Mouse (Mus musculus) limb, embryonic 12.5 days (tissue): ENCODE measurements around the gene Apc2. TPM values are rescaled to one million over a fixed set of nuclear protein-coding genes. Genes with fewer than 3 reads are reported as not detected.

Experiments
- ATAC-seq: fragments of 200-750 bp; cut with Nextera tagmentation; 2 replicates; pipeline ENCODE4 v1.8.0; 2017; ENCODE audit warnings: low read depth, moderate TSS enrichment; ENCODE audit not compliant: insufficient number of reproducible peaks, insufficient read depth, low FRiP score, low TSS enrichment
- H3K27ac ChIP-seq: fragments of 300-500 bp; sonication (generic); 2 replicates; pipeline ENCODE4 v1.5.1; 2016; ENCODE audit warnings: mild to moderate bottlenecking, moderate library complexity
- H3K27me3 ChIP-seq: fragments of 300-500 bp; sonication (generic); 2 replicates; pipeline ENCODE4 v1.6.1; 2016; ENCODE audit warnings: mild to moderate bottlenecking, moderate library complexity
- H3K36me3 ChIP-seq: fragments of 300-500 bp; sonication (generic); 2 replicates; pipeline ENCODE4 v1.6.1; 2016; ENCODE audit warnings: mild to moderate bottlenecking, moderate library complexity
- H3K4me1 ChIP-seq: fragments of 300-500 bp; sonication (generic); replicated peaks from 2 replicates; pipeline ENCODE4 v1.6.1; 2016
- H3K4me2 ChIP-seq: fragments of 300-500 bp; sonication (generic); 2 replicates; pipeline ENCODE4 v1.6.1; 2016; ENCODE audit warnings: mild to moderate bottlenecking, moderate library complexity
- H3K4me3 ChIP-seq: fragments of 300-500 bp; sonication (generic); replicated peaks from 2 replicates; pipeline ENCODE4 v1.5.1; 2016; ENCODE audit warnings: mild to moderate bottlenecking
- H3K9ac ChIP-seq: fragments of 300-500 bp; sonication (generic); replicated peaks from 2 replicates; pipeline ENCODE4 v1.6.1; 2016; ENCODE audit warnings: mild to moderate bottlenecking, moderate library complexity
- H3K9me3 ChIP-seq: fragments of 300-500 bp; sonication (generic); 2 replicates; pipeline ENCODE4 v1.6.1; 2016; ENCODE audit warnings: mild to moderate bottlenecking, moderate library complexity
- WGBS: fragments of 180-500 bp; shearing (Covaris S2); methylation state at CpG from one replicate; pipeline ENCODE4 v1.1.7; 2016; 5-methylcytosine and 5-hydroxymethylcytosine counted together
- polyA plus RNA-seq: library from polyadenylated mRNA; unstranded; fragments of >200 nt; fragmentation: Nextera tagmentation; extraction: Ambion mirVana; gene quantifications from 2 replicates; pipeline ENCODE4 v1.2.1, GENCODE M21; 2016

Gene Apc2
- polyA plus RNA-seq, 1 experiment from 2014 or later, result 4.7 TPM

DNA sequence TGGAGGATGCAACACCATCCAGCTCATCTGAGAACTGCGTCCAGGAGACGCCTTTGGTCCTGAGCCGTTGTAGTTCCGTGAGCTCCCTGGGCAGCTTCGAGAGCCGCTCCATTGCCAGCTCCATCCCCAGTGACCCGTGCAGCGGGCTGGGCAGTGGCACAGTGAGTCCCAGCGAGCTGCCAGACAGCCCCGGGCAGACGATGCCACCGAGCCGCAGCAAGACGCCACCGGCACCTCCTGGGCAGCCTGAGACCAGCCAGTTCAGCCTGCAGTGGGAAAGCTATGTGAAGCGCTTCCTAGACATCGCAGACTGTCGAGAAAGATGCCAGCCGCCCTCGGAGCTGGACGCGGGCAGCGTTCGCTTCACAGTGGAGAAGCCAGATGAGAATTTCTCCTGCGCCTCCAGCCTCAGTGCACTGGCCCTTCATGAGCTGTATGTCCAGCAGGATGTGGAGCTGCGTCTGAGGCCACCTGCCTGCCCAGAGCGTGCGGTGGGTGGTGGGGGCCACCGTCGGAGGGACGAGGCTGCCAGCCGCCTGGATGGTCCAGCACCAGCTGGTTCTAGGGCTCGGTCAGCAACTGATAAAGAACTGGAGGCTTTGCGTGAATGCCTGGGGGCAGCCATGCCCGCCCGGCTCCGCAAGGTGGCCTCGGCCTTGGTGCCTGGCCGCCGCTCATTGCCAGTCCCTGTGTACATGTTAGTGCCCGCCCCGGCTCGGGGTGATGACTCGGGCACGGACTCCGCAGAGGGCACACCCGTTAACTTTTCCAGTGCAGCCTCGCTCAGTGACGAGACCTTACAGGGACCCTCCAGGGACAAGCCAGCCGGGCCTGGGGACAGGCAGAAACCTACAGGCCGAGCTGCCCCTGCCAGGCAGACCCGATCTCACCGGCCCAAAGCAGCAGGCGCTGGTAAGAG, 17.1 kb downstream of the Apc2 start:
- WGBS, result 64% methylated on average over 54 of the region's 54 CpGs
- H3K4me3 ChIP-seq, result no peak overlapping the region
- peaks cover 19% of the 10 kb centered on the region for H3K36me3 ChIP-seq
- peaks cover 6% of the 10 kb centered on the region for H3K4me1 ChIP-seq
- no peak overlapping the region for H3K4me2 ChIP-seq
- no peak for ATAC-seq
- no peaks in the 10 kb centered on the region for H3K9me3 ChIP-seq
- no peak overlapping the region for H3K27ac ChIP-seq
- peak overlapping the region; percentile 51 for H3K9ac ChIP-seq
- H3K27me3 ChIP-seq, result peaks cover 100% of the 10 kb centered on the region

DNA sequence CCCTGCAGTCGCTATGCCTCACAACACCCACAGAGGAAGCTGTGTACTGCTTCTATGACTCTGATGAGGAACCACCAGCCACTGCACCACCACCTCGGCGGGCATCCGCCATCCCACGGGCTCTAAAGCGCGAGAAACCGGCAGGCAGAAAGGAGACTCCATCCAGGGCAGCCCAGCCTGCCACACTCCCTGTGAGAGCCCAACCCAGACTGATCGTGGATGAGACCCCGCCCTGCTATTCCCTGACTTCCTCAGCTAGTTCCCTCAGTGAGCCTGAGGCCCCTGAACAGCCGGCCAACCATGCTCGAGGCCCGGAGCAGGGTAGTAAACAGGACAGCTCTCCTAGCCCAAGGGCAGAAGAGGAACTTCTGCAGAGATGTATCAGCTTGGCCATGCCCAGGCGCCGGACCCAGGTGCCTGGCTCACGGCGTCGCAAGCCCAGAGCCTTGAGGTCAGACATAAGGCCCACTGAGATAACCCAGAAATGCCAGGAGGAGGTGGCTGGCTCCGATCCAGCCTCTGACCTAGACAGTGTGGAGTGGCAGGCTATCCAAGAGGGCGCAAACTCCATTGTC, 17.9 kb downstream of the Apc2 start:
- H3K4me3 ChIP-seq, result no peak overlapping the region
- WGBS, result 45% methylated on average over 20 of the region's 20 CpGs
- no peaks in the 10 kb centered on the region for H3K9me3 ChIP-seq
- no peak overlapping the region for H3K4me2 ChIP-seq
- peaks cover 8% of the 10 kb centered on the region for H3K4me1 ChIP-seq
- H3K36me3 ChIP-seq, result peaks cover 20% of the 10 kb centered on the region
- H3K27ac ChIP-seq, result no peak overlapping the region
- peaks cover 94% of the 10 kb centered on the region for H3K27me3 ChIP-seq
- ATAC-seq, result no peak
- no peak overlapping the region for H3K9ac ChIP-seq

DNA sequence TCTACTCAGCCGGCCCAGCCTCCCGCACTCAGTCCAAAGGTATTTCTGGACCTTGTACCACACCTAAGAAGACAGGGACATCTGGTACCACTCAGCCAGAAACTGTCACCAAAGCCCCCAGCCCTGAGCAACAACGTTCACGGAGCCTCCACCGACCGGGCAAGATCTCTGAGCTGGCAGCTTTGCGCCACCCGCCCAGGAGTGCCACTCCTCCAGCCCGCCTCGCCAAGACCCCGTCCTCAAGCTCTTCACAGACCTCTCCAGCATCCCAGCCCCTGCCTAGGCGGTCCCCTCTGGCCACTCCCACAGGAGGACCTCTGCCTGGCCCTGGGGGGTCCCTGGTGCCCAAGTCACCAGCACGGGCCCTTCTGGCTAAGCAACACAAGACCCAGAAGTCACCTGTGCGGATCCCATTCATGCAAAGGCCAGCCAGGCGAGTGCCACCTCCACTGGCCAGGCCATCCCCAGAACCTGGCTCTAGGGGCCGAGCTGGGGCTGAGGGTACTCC, 18.8 kb downstream of the Apc2 start:
- peaks cover 20% of the 10 kb centered on the region for H3K36me3 ChIP-seq
- no peaks in the 10 kb centered on the region for H3K9me3 ChIP-seq
- peak overlapping the region; percentile 37; the same call in 1 of the 2 replicates for H3K9ac ChIP-seq
- ATAC-seq, result no peak
- peaks cover 86% of the 10 kb centered on the region for H3K27me3 ChIP-seq
- H3K4me3 ChIP-seq, result no peak overlapping the region
- WGBS, result 47% methylated on average over 16 of the region's 16 CpGs
- H3K4me1 ChIP-seq, result peaks cover 16% of the 10 kb centered on the region
- H3K27ac ChIP-seq, result no peak overlapping the region
- no peak overlapping the region for H3K4me2 ChIP-seq

DNA sequence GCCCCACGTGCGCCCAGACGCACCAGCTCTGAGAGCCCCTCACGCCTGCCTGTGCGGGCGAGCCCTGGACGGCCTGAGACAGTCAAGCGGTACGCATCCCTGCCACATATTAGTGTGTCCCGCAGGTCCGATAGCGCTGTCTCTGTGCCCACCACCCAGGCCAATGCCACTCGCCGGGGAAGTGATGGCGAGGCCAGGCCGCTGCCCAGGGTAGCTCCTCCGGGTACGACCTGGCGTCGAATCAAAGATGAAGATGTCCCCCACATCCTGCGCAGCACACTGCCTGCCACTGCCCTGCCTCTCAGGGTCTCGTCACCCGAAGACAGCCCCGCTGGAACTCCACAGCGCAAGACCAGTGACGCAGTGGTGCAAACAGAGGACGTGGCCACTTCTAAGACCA, 19.5 kb downstream of the Apc2 start:
- no peak overlapping the region for H3K4me3 ChIP-seq
- 46% methylated on average over 27 of the region's 27 CpGs for WGBS
- peak overlapping the region; percentile 37; the same call in 1 of the 2 replicates for H3K9ac ChIP-seq
- no peaks in the 10 kb centered on the region for H3K9me3 ChIP-seq
- peaks cover 20% of the 10 kb centered on the region for H3K4me1 ChIP-seq
- H3K27me3 ChIP-seq, result peaks cover 78% of the 10 kb centered on the region
- no peak for ATAC-seq
- no peak overlapping the region for H3K27ac ChIP-seq
- no peak overlapping the region for H3K4me2 ChIP-seq
- peaks cover 20% of the 10 kb centered on the region for H3K36me3 ChIP-seq

DNA sequence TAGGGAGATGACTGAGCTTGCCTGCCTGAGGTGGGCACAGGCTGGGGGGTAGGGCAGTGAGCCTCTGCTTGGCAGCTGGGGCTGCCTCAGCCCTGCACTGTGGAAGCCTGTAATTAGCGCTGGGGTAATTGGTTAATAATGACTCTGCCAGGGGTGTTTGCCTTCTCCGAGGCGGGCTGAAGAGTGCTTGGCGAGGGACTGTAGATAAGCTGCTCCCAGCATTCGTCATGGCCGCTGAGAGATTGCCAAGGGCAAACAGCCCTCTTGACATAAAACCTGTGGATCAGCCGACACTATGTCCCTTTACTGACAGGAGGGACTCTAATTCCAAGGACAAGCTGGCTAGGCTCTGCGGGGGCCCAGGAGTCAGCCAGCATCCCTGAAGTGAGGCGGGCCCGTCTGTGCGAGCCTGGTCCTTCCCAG, 20.6 kb downstream of the Apc2 start:
- Histone ChIP-seq H3K4me3 (no peak overlapping the region), H3K4me1 (peaks cover 20% of the 10 kb centered on the region), H3K27me3 (peaks cover 68% of the 10 kb centered on the region), H3K27ac (no peak overlapping the region), H3K9me3 (no peaks in the 10 kb centered on the region), H3K4me2 (no peak overlapping the region), H3K36me3 (peaks cover 20% of the 10 kb centered on the region), H3K9ac (no peak overlapping the region)
- WGBS, result 18% methylated on average over 11 of the region's 11 CpGs
- no peak for ATAC-seq

DNA sequence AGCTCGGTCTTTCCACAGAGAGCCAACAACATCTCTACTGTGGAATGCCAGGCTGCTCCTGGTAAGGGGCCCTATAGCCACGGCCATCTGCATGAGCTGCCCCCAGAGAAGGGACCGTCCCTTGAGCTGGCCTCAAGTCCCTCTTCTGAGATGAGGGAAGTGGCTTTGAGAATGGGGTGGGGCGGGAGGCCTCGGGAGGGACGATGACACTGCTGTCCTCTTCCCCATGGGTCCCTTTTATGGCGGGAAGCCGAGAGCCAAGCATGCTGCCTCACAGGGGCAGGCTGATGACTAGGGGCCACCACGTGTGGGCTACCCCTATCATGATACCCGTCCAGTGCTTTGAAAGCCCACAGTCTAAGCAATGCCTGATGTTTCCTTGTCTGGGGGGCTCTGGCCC, 21.2 kb downstream of the Apc2 start:
- Histone ChIP-seq H3K9ac (no peak overlapping the region), H3K27me3 (peaks cover 61% of the 10 kb centered on the region), H3K36me3 (peaks cover 20% of the 10 kb centered on the region), H3K4me2 (no peak overlapping the region), H3K27ac (no peak overlapping the region), H3K4me3 (no peak overlapping the region), H3K9me3 (no peaks in the 10 kb centered on the region), H3K4me1 (peaks cover 22% of the 10 kb centered on the region)
- WGBS, result 58% methylated on average over 10 of the region's 10 CpGs
- no peak for ATAC-seq

DNA sequence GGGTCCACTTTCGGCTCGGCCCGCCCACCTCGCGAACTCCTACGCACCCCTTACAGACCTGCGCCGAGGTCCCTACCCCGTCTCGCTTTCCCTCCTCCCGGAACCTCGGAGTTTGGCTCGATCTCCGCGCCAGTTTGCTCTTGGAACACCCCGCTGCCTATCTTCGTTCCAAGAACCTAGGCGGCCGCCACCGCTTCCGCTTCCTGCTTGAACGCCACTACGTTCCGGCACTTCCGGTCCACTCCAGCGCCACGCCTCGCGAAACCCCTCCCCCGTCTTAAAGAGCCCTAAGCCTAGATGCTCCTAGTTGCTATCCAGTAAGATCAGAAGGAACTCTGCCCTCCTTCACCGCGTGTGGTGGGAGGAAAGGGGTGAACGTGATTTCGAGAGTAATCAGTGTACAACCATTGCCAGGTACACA, 24.6 kb downstream of the Apc2 start, which contains the start of gene 2310011J03Rik:
Gene 2310011J03Rik (minus strand): TSS at position 198 of the 421 bp plus-strand sequence.
- Histone ChIP-seq H3K27ac (peak within 1 kb of the TSS; percentile 41; the same call in 1 of the 2 replicates), H3K27me3 (peaks cover 37% of the 10 kb centered on the region), H3K4me3 (peak within 1 kb of the TSS; percentile 81), H3K4me1 (peaks cover 38% of the 10 kb centered on the region), H3K9me3 (no peaks in the 10 kb centered on the region), H3K4me2 (peak within 1 kb of the TSS; percentile 97), H3K9ac (peak within 1 kb of the TSS; percentile 78), H3K36me3 (peaks cover 20% of the 10 kb centered on the region)
- ATAC-seq, result peak; percentile 15; the same call in 1 of the 2 replicates
- under 1% methylated on average over 34 of the region's 34 CpGs for WGBS

DNA sequence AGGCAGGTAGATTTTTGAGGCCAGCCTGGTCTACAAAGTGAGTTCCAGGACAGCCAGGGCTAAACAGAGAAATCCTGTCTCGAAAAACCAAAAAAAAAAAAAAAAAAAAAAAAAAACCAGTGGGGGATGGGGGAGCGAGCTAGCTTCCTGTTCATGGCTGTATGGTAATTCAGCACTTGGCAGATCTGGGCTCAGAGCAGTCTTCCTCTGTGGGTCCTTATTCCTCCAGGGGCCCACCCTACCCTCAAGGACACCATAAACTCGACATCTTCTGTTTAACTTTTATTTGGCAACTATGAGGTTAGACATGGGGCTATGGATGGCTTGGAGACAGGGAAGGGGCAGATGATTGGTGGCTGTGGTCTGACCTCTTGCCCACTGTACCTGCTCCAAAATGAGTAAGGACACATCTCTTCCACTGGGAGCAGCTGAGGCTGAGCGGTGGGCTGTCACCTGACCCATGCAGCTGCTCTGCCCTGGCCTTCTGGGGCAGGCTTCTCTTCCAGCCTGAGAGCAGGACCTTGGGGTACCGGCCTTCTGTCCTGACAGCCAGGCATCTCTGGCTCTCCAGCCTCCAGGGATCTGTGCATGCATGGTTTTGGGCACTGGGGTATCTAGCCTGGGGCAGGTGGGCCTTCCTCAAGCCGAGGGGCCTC, 25.4 kb downstream of the Apc2 start:
- Histone ChIP-seq H3K27ac (0 out of 2 replicates have a peak overlapping the region, but pooled peaks have one; percentile 1), H3K9ac (no peak overlapping the region), H3K4me2 (peak overlapping the region; percentile 97; the same call in 1 of the 2 replicates), H3K36me3 (peaks cover 20% of the 10 kb centered on the region), H3K4me3 (no peak overlapping the region), H3K27me3 (peaks cover 31% of the 10 kb centered on the region), H3K4me1 (peaks cover 35% of the 10 kb centered on the region), H3K9me3 (no peaks in the 10 kb centered on the region)
- 78% methylated on average over 5 of the region's 6 CpGs for WGBS
- no peak for ATAC-seq

DNA sequence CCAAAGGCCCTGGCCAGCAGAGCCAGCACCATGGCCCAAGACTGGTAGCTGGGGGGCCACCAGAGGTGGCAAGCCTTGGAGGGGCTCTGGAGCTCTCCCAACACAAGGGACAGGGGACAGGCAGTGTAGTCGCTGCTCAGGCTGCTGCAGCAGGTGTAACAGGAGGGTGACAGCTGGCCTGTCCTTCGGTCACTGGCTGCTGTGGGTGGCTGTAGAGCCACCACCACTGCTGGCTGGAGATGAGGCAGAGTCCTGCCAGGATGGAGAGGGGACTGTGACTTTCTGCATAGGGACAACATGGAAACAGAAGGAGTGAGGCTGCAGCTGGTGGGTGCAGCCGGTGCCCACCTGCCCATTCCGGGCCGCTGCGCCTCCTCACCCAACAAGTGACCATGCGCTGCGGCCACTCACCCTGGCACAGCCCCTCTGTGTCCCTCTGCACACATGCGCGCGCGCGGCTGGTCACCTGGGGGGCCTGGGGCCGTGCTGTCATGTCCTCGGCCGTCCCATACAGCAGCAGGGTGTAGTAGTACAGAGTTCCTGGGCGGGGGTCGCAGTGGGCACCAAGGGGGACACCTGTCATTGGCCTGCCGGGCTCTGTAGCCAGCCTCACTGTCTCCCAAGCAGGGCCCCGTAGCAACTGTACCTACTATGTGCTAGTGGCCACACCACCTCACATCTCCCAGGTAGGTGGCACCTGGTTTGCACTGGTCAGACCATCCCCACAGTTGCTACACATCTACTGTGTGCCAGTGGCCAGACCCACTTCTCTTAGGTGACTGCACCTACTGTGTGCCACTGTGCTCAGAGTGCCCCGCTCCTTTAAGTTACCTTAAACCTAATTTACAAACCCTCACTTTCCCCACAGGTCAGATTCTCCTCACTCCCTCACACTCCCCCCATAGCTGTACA, 26.1 kb downstream of the Apc2 start:
- Histone ChIP-seq H3K27me3 (peaks cover 23% of the 10 kb centered on the region), H3K9ac (peak overlapping the region; percentile 69; the same call in 1 of the 2 replicates), H3K4me3 (peak overlapping the region; percentile 65), H3K4me2 (peak overlapping the region; percentile 97), H3K36me3 (peaks cover 20% of the 10 kb centered on the region), H3K27ac (0 out of 2 replicates have a peak overlapping the region, but pooled peaks have one; percentile 1), H3K9me3 (no peaks in the 10 kb centered on the region), H3K4me1 (peaks cover 35% of the 10 kb centered on the region)
- ATAC-seq, result no peak
- 92% methylated on average over 21 of the region's 21 CpGs for WGBS

DNA sequence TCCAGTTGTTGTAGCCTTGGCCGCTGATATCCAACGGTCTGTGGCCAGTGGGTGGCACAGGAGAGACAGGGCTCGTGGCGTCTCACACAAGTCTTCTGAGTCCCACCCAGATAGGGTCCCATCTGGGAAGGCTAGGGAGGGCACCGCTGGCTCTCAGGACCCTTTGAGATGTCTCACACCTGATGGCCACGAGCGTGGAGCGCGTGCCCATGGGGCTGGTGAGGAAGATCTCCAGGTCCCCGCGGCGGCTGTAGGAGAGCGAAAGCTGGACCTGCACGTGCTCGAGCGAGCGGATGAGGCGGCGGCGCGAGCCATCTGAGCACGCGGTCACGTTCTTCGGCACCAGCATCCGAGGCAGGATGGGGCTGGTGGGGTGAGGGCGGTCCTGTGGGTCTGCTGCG, 27.0 kb downstream of the Apc2 start:
- WGBS, result 5% methylated on average over 28 of the region's 28 CpGs
- H3K4me1 ChIP-seq, result peaks cover 35% of the 10 kb centered on the region

More for the DNA sequence above, 27.0 kb downstream of the Apc2 start:
- ATAC-seq, result no peak
- Histone ChIP-seq H3K4me2 (peak overlapping the region; percentile 97), H3K9ac (peak overlapping the region; percentile 69), H3K27ac (no peak overlapping the region), H3K9me3 (no peaks in the 10 kb centered on the region), H3K36me3 (peaks cover 14% of the 10 kb centered on the region; the same call in 1 of the 2 replicates), H3K4me3 (peak overlapping the region; percentile 65), H3K27me3 (peaks cover 20% of the 10 kb centered on the region)
